Mouse (Mus musculus): ENCODE data around the gene Nudt2.

Nudt2 gene

DNA sequence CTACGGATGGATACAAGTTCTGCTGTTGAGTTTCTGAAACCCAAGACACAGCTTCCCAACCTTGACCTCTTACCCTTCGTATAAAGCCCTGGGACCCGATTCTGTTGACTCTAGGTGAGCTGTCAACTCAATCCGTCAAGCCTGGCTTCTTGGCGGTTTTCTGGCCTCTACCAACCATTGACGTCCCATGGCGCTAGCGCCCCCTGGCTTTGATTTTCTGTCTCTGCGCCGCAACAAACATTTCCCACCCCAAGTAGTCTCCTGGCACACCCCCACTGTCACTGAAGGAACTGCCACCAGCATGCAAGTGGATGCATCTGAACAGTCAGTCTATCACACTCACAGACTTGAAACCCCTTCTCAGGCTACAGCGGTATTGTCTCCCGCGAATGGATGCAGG lies 41.2 kb downstream of the Nudt2 start:
- Histone ChIP-seq H3K27me3 (ENCODE audit: insufficient read depth, low read length) (peaks cover 53% of the 10 kb centered on the region), H3K36me3 (ENCODE audit: insufficient read depth, low read length) (no peaks in the 10 kb centered on the region), H3K4me1 (replicated peaks; ENCODE audit: low read depth, low read length) (peaks cover 61% of the 10 kb centered on the region), H3K9me3 (ENCODE audit: low read length) (no peaks in the 10 kb centered on the region), H3K4me3 (replicated peaks; ENCODE audit: low read length) (peak overlapping the region; percentile 84)
- peak; percentile 87 for TF ChIP-seq CTCF (conservative IDR thresholded peaks at IDR 0.05; ENCODE audit: low read length)
- TF ChIP-seq POU5F1 (IDR thresholded peaks at IDR 0.05; ENCODE audit: borderline replicate concordance, low read length), result no peak

DNA sequence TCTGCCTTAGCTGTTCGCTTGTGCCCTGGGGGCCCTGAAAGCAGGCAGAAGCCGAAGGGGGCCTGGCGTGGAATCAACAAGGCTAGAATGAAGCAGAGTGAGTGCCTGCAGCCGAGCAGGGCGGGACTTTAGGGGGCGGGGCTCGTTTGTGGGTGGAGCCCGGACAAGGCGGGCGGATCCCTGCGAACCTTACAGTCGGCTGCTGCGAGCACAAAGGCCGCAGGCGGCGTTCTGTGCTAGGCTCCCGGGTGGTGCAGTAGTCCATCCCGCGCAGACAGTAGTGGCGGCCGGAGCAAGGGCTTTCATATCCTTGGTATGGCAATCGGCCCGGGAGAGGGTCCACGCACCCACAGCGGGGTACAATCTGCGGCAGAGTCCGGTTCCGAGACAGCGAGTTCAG lies 42.0 kb downstream of the Nudt2 start:
- no peak for TF ChIP-seq CTCF (conservative IDR thresholded peaks at IDR 0.05; ENCODE audit: low read length)
- TF ChIP-seq NANOG (IDR thresholded peaks at IDR 0.05; ENCODE audit: borderline replicate concordance, low read length), result no peak
- TF ChIP-seq POU5F1 (IDR thresholded peaks at IDR 0.05; ENCODE audit: borderline replicate concordance, low read length), result no peak

DNA sequence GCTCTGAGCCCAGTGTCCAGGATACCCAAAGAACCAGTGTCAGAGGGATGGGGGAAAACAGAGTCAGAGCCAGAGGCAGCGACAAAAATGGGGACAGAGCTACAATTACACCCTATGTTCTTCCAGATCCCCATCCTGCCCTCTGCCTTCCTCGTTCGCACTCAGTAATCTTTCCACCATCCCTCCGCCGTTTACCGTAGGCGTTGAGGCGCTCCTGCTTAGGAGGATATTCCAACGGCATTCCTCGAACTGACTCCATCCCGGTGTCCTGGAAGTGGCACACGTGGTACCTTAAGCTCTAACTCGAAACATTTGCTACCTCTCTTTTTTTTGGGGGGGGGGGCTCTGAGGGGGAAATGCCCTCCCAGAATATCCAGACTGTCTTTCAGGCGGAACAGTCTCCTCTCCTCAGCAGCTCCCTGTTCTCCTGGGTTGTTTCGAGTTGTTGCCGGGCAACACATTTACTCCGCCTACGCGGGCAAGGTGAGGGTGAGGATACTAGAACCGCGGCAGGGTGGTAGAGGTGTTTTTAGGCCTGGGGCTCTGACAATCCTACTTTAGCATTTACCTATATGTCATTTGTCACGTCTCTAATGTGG lies 42.5 kb downstream of the Nudt2 start:
- peaks cover 49% of the 10 kb centered on the region for H3K4me1 ChIP-seq (replicated peaks; ENCODE audit: low read depth, low read length)
- peak overlapping the region; percentile 84 for H3K4me3 ChIP-seq (replicated peaks; ENCODE audit: low read length)
- H3K9me3 ChIP-seq (ENCODE audit: low read length), result no peaks in the 10 kb centered on the region
- TF ChIP-seq POU5F1 (IDR thresholded peaks at IDR 0.05; ENCODE audit: borderline replicate concordance, low read length), result no peak
- TF ChIP-seq CTCF (conservative IDR thresholded peaks at IDR 0.05; ENCODE audit: low read length), result no peak
- no peak for TF ChIP-seq NANOG (IDR thresholded peaks at IDR 0.05; ENCODE audit: borderline replicate concordance, low read length)
- H3K27me3 ChIP-seq (ENCODE audit: insufficient read depth, low read length), result peaks cover 53% of the 10 kb centered on the region
- H3K36me3 ChIP-seq (ENCODE audit: insufficient read depth, low read length), result no peaks in the 10 kb centered on the region

More for the DNA sequence above, 42.0 kb downstream of the Nudt2 start:
- Histone ChIP-seq H3K27me3 (ENCODE audit: insufficient read depth, low read length) (peaks cover 52% of the 10 kb centered on the region), H3K36me3 (ENCODE audit: insufficient read depth, low read length) (no peaks in the 10 kb centered on the region), H3K4me1 (replicated peaks; ENCODE audit: low read depth, low read length) (peaks cover 54% of the 10 kb centered on the region), H3K9me3 (ENCODE audit: low read length) (no peaks in the 10 kb centered on the region), H3K4me3 (replicated peaks; ENCODE audit: low read length) (peak overlapping the region; percentile 84)

DNA sequence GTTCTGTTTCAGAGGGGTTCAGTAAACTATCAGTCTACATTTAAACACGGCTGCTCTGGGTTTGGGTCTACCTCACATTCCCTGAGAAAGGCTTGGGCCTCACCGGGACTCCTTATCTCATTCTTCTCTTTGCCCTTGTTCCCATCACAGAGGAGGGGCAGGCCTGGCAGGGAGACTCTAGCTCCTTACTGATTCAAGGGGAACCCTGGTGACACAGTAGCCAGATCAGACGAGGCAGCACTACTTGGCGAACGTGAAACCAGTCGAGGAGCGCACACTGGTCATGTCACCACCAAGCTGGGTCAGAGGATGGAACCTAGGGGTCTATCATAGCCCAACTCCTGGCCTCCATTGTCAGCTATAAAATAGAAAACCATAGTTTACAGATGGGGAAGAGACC lies 43.0 kb downstream of the Nudt2 start:
- peaks cover 55% of the 10 kb centered on the region for H3K27me3 ChIP-seq (ENCODE audit: insufficient read depth, low read length)
- H3K36me3 ChIP-seq (ENCODE audit: insufficient read depth, low read length), result no peaks in the 10 kb centered on the region
- TF ChIP-seq NANOG (IDR thresholded peaks at IDR 0.05; ENCODE audit: borderline replicate concordance, low read length) (no peak), POU5F1 (IDR thresholded peaks at IDR 0.05; ENCODE audit: borderline replicate concordance, low read length) (no peak), CTCF (conservative IDR thresholded peaks at IDR 0.05; ENCODE audit: low read length) (no peak)
- peaks cover 45% of the 10 kb centered on the region for H3K4me1 ChIP-seq (replicated peaks; ENCODE audit: low read depth, low read length)
- no peak overlapping the region for H3K4me3 ChIP-seq (replicated peaks; ENCODE audit: low read length)
- no peaks in the 10 kb centered on the region for H3K9me3 ChIP-seq (ENCODE audit: low read length)

DNA sequence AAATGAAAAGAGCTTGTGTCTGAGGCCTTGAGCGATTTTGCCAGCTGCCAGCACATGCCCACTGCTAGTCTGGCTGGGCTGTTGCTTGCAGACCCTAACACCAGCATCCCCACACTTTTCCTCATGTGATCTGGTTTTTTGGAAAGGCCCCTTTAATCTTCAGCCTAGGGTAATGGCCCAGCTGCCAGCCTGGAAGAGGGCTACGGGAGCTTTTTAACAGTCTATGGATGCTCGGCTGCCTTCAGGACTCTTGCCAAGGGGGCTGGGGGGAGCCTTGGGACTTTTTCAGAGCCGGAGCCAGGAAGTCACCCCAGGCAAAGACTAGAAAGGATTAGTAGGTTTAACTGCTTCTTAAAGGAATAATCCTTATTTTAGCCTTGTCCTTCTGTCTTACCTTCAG lies 48.4 kb downstream of the Nudt2 start:
- peaks cover 65% of the 10 kb centered on the region for H3K27me3 ChIP-seq (ENCODE audit: insufficient read depth, low read length)
- H3K4me3 ChIP-seq (replicated peaks; ENCODE audit: low read length), result no peak overlapping the region
- no peaks in the 10 kb centered on the region for H3K36me3 ChIP-seq (ENCODE audit: insufficient read depth, low read length)
- TF ChIP-seq CTCF (conservative IDR thresholded peaks at IDR 0.05; ENCODE audit: low read length) (no peak), NANOG (IDR thresholded peaks at IDR 0.05; ENCODE audit: borderline replicate concordance, low read length) (no peak), POU5F1 (IDR thresholded peaks at IDR 0.05; ENCODE audit: borderline replicate concordance, low read length) (no peak)
- H3K4me1 ChIP-seq (replicated peaks; ENCODE audit: low read depth, low read length), result no peaks in the 10 kb centered on the region
- H3K9me3 ChIP-seq (ENCODE audit: low read length), result no peaks in the 10 kb centered on the region

DNA sequence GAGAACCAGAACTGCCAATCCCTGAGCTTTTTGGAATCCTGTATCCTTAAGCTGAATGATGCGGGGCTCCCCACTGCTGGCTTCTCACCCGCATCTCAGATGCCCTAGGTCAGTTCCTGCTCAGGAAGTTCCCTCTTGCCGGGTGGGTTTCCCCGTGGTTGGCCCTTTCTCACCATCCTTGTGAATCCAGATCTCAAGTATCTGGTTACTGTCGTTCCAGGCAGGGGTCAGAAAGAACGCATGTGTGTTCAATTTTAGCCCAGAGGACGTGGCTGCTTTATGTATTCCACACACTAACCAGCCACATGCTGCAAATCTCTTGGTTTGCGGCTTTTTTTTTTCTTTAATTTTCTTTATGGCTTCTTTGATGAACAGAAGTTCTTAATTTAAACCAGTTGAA lies 48.8 kb downstream of the Nudt2 start:
- H3K9me3 ChIP-seq (ENCODE audit: low read length), result no peaks in the 10 kb centered on the region
- no peaks in the 10 kb centered on the region for H3K36me3 ChIP-seq (ENCODE audit: insufficient read depth, low read length)
- peaks cover 65% of the 10 kb centered on the region for H3K27me3 ChIP-seq (ENCODE audit: insufficient read depth, low read length)

DNA sequence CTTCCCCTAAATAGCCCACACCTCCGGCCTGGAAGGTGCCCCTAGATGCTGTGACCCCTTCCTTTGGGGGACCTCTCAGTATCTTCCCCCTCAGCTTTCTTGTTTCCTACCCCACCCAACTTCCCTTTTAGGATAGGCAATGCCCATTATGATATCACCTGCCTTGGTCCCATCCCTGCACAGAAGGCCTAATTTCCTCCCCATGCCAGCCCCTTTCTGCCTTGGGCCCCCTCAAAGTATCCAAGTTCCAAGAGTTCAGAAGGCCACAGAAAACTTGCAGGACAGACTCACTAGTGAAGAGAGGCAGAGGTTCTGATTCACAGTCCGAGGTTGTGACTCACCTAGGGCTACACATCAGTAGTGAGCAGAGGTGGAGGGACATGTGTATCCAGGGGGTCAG lies 52.3 kb downstream of the Nudt2 start, which contains the start of gene 1110017D15Rik:
TSS of gene 1110017D15Rik (minus strand) at position 101 of the 400 bp plus-strand sequence.
- Histone ChIP-seq H3K27me3 (ENCODE audit: insufficient read depth, low read length) (peaks cover 61% of the 10 kb centered on the region), H3K36me3 (ENCODE audit: insufficient read depth, low read length) (no peaks in the 10 kb centered on the region)
- TF ChIP-seq POU5F1 (IDR thresholded peaks at IDR 0.05; ENCODE audit: borderline replicate concordance, low read length) (no peak), NANOG (IDR thresholded peaks at IDR 0.05; ENCODE audit: borderline replicate concordance, low read length) (no peak), CTCF (conservative IDR thresholded peaks at IDR 0.05; ENCODE audit: low read length) (no peak)

More for the DNA sequence above, 48.8 kb downstream of the Nudt2 start:
- Histone ChIP-seq H3K4me1 (replicated peaks; ENCODE audit: low read depth, low read length) (no peaks in the 10 kb centered on the region), H3K4me3 (replicated peaks; ENCODE audit: low read length) (no peak overlapping the region)
- TF ChIP-seq CTCF (conservative IDR thresholded peaks at IDR 0.05; ENCODE audit: low read length), result no peak
- no peak for TF ChIP-seq POU5F1 (IDR thresholded peaks at IDR 0.05; ENCODE audit: borderline replicate concordance, low read length)
- no peak for TF ChIP-seq NANOG (IDR thresholded peaks at IDR 0.05; ENCODE audit: borderline replicate concordance, low read length)

DNA sequence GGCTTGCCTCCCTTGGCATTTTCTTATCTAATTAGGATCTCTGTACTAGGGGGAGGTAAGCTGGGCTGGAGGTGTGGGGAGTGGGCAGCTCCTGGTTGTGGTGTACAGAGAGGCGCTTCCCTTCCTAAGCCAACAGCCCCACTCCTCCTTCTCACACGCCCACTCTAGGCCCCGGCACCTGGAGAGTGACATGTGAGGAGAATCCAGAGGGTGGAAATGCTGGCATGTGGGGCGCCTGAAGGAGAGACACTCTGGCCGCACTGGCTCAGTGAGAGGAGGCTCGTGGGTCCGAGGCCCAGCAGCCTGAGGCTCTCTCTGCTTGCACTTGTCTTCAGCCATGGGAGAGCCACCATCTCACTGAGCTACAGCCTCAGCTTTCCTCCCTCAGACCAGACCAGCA lies 53.4 kb downstream of the Nudt2 start:
- H3K27me3 ChIP-seq (ENCODE audit: insufficient read depth, low read length), result peaks cover 59% of the 10 kb centered on the region
- no peak overlapping the region for H3K4me3 ChIP-seq (replicated peaks; ENCODE audit: low read length)
- H3K36me3 ChIP-seq (ENCODE audit: insufficient read depth, low read length), result no peaks in the 10 kb centered on the region
- TF ChIP-seq NANOG (IDR thresholded peaks at IDR 0.05; ENCODE audit: borderline replicate concordance, low read length) (no peak), POU5F1 (IDR thresholded peaks at IDR 0.05; ENCODE audit: borderline replicate concordance, low read length) (no peak), CTCF (conservative IDR thresholded peaks at IDR 0.05; ENCODE audit: low read length) (no peak)
- peaks cover 27% of the 10 kb centered on the region for H3K4me1 ChIP-seq (replicated peaks; ENCODE audit: low read depth, low read length)
- H3K9me3 ChIP-seq (ENCODE audit: low read length), result no peaks in the 10 kb centered on the region

More for the DNA sequence above, 52.3 kb downstream of the Nudt2 start, which contains the start of gene 1110017D15Rik:
- Histone ChIP-seq H3K4me3 (replicated peaks; ENCODE audit: low read length) (no peak within 1 kb of the TSS), H3K9me3 (ENCODE audit: low read length) (no peaks in the 10 kb centered on the region), H3K4me1 (replicated peaks; ENCODE audit: low read depth, low read length) (peaks cover 27% of the 10 kb centered on the region)

DNA sequence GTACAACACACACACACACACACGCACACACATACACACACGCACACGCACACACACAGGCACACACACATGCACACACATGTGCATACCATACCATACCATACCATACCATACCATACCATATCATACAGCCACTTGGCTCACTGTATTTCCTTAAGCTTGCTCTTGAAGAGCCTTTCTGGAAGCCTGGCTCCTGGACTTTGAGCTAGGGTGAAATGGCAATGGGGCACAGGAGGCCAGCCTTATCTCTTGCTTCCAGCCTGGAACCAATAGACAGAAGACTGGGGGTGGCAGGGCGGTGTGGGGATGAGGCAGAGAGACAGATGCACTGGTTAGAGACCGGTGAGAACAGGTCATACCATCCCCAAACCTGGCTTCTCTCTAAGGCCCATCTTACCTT lies 54.2 kb downstream of the Nudt2 start:
- Histone ChIP-seq H3K9me3 (ENCODE audit: low read length) (no peaks in the 10 kb centered on the region), H3K4me1 (replicated peaks; ENCODE audit: low read depth, low read length) (peaks cover 27% of the 10 kb centered on the region), H3K36me3 (ENCODE audit: insufficient read depth, low read length) (no peaks in the 10 kb centered on the region), H3K27me3 (ENCODE audit: insufficient read depth, low read length) (peaks cover 63% of the 10 kb centered on the region), H3K4me3 (replicated peaks; ENCODE audit: low read length) (0 out of 2 replicates have a peak overlapping the region, but pooled peaks have one; percentile 62)
- TF ChIP-seq CTCF (conservative IDR thresholded peaks at IDR 0.05; ENCODE audit: low read length) (no peak), POU5F1 (IDR thresholded peaks at IDR 0.05; ENCODE audit: borderline replicate concordance, low read length) (no peak), NANOG (IDR thresholded peaks at IDR 0.05; ENCODE audit: borderline replicate concordance, low read length) (no peak)
